Mouse (Mus musculus) CH12.LX (cell line): ENCODE results near the gene Tcp11.

Experiments
- CTCF ChIP-seq, 2 experiments: IDR thresholded peaks in 1 of 2; conservative IDR thresholded peaks in 1 of 2; 2 replicates each; pipeline ENCODE4 v1.5.1; 2011 to 2012; ENCODE audit warnings: low read depth in 2 of 2, low read length in 2 of 2, improper control_type of control experiment in 1 of 2, inconsistent platforms in 1 of 2, mild to moderate bottlenecking in 1 of 2, moderate library complexity in 1 of 2
- EP300 ChIP-seq: IDR thresholded peaks from 2 replicates; pipeline ENCODE4 v1.6.1; 2011; ENCODE audit warnings: low read length, improper control_type of control experiment
- ETS1 ChIP-seq: conservative IDR thresholded peaks from 2 replicates; pipeline ENCODE4 v1.6.1; 2012; ENCODE audit warnings: low read depth, mild to moderate bottlenecking, inconsistent platforms, low read length, improper control_type of control experiment, moderate library complexity
- IRF4 ChIP-seq: IDR thresholded peaks from 2 replicates; pipeline ENCODE4 v1.6.1; 2014; ENCODE audit warnings: low read depth, mild to moderate bottlenecking, inconsistent platforms, low read length, improper control_type of control experiment
- KAT2A ChIP-seq: IDR thresholded peaks from 2 replicates; pipeline ENCODE4 v1.6.1; 2012; ENCODE audit warnings: low read length, improper control_type of control experiment, inconsistent platforms; ENCODE audit not compliant: insufficient replicate concordance
- MAFK ChIP-seq: IDR thresholded peaks from 2 replicates; pipeline ENCODE4 v1.6.1; 2011; ENCODE audit warnings: low read length, improper control_type of control experiment; ENCODE audit not compliant: insufficient replicate concordance
- POLR2A ChIP-seq: IDR thresholded peaks from 2 replicates; pipeline ENCODE4 v1.6.1; 2011; ENCODE audit warnings: low read depth, mild to moderate bottlenecking, improper control_type of control experiment, low read length
- SMC3 ChIP-seq: IDR thresholded peaks from 2 replicates; pipeline ENCODE4 v1.6.1; 2011; ENCODE audit warnings: low read depth, low read length, improper control_type of control experiment
- ZMIZ1 ChIP-seq: IDR thresholded peaks from 2 replicates; pipeline ENCODE4 v1.6.1; 2012; ENCODE audit warnings: low read depth, mild to moderate bottlenecking, inconsistent platforms, low read length, improper control_type of control experiment

DNA sequence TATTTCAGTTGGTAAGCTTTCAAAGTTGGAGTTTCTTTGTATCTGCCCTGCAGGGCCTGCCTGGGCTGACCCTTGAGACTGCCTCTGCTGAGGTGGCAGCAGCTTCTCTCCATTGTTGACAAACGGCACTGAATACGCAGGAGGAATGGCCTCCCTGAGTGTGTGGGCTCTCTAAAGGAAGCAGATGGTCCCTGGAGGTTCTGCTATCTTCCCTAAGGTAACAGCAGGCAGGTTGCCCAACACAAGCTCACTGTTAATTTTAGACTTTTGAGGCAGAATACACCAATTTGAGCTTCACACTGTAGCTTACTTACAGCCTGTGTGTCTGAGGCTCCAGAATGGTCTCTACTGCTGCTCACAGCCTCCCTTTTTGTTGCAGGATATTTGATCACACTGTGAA, 7.7 kb downstream of the Tcp11 start:
- TF ChIP-seq EP300 = no peak
- no peak for TF ChIP-seq POLR2A
- TF ChIP-seq ETS1 = no peak
- TF ChIP-seq MAFK = no peak
- TF ChIP-seq KAT2A = no peak
- TF ChIP-seq SMC3 = no peak
- no peak for TF ChIP-seq ZMIZ1
- no peak for TF ChIP-seq CTCF (conservative IDR thresholded peaks at IDR 0.05 in 1 of 2, IDR thresholded peaks at IDR 0.05 in 1 of 2; ENCODE audit: low read depth in 2 of 2, low read length in 2 of 2)
- TF ChIP-seq IRF4 = no peak
